Mouse (Mus musculus) heart, embryonic 15.5 days (tissue): ENCODE results near the gene Add1. TPM values are rescaled to one million over a fixed set of nuclear protein-coding genes. Genes with fewer than 3 reads are reported as not detected.

Source experiments
- ATAC-seq: fragments of 200-750 bp; cut with Nextera tagmentation; replicated peaks from 2 replicates; pipeline ENCODE4 v1.8.0; 2017; ENCODE audit warnings: low read depth, moderate TSS enrichment; ENCODE audit not compliant: insufficient number of reproducible peaks, insufficient read depth, low FRiP score
- H3K27ac ChIP-seq: fragments of 300-500 bp; sonication (generic); 2 replicates; pipeline ENCODE4 v1.5.1; 2015; ENCODE audit warnings: mild to moderate bottlenecking, inconsistent platforms
- H3K27me3 ChIP-seq: fragments of 300-500 bp; sonication (generic); 2 replicates; pipeline ENCODE4 v1.6.1; 2015; ENCODE audit warnings: inconsistent platforms
- H3K36me3 ChIP-seq: fragments of 300-500 bp; sonication (generic); 2 replicates; pipeline ENCODE4 v1.6.1; 2015; ENCODE audit warnings: mild to moderate bottlenecking, inconsistent platforms
- H3K4me1 ChIP-seq: fragments of 300-500 bp; sonication (generic); replicated peaks from 2 replicates; pipeline ENCODE4 v1.6.1; 2015; ENCODE audit warnings: inconsistent platforms
- H3K4me2 ChIP-seq: fragments of 300-500 bp; sonication (generic); 2 replicates; pipeline ENCODE4 v1.6.1; 2015; ENCODE audit warnings: inconsistent platforms, mild to moderate bottlenecking, moderate library complexity
- H3K4me3 ChIP-seq: fragments of 300-500 bp; sonication (generic); 2 replicates; pipeline ENCODE4 v1.5.1; 2015; ENCODE audit warnings: mild to moderate bottlenecking, inconsistent platforms
- H3K9ac ChIP-seq: fragments of 300-500 bp; sonication (generic); 2 replicates; pipeline ENCODE4 v1.6.1; 2015; ENCODE audit warnings: mild to moderate bottlenecking, inconsistent platforms
- H3K9me3 ChIP-seq: fragments of 300-500 bp; sonication (generic); replicated peaks from 2 replicates; pipeline ENCODE4 v1.6.1; 2016; ENCODE audit warnings: inconsistent platforms
- WGBS: fragments of 180-500 bp; shearing (Covaris S2); methylation state at CpG from one replicate; pipeline ENCODE4 v1.1.7; 2015; ENCODE audit warnings: mixed read lengths; 5-methylcytosine and 5-hydroxymethylcytosine counted together
- polyA plus RNA-seq: library from polyadenylated mRNA; unstranded; fragments of >200 nt; fragmentation: Nextera tagmentation; extraction: Ambion mirVana; gene quantifications from 2 replicates; pipeline ENCODE4 v1.2.1, GENCODE M21; 2015

Add1 gene
- polyA plus RNA-seq, 1 experiment from 2014 or later: 133 TPM

GRCm38 (mm10) chr5:34534776-34535581 is 38.5 kb upstream of the Add1 start:
- Histone ChIP-seq H3K27ac (no peak overlapping the region), H3K27me3 (no peaks in the 10 kb centered on the region), H3K36me3 (no peaks in the 10 kb centered on the region), H3K9ac (no peak overlapping the region), H3K9me3 (no peaks in the 10 kb centered on the region), H3K4me3 (no peak overlapping the region), H3K4me2 (no peak overlapping the region), H3K4me1 (peaks cover 23% of the 10 kb centered on the region)
- WGBS: 73% methylated on average over 5 of the region's 5 CpGs
- no peak for ATAC-seq

- no peak overlapping the region for H3K4me2 ChIP-seq
- no peaks in the 10 kb centered on the region for H3K27me3 ChIP-seq
- ATAC-seq: no peak
- H3K9ac ChIP-seq: no peak overlapping the region
- H3K36me3 ChIP-seq: no peaks in the 10 kb centered on the region
- peaks cover 20% of the 10 kb centered on the region for H3K4me1 ChIP-seq
- no peak overlapping the region for H3K4me3 ChIP-seq
- no peaks in the 10 kb centered on the region for H3K9me3 ChIP-seq
- no peak overlapping the region for H3K27ac ChIP-seq
- WGBS: 84% methylated on average over 7 of the region's 7 CpGs
Measured at GRCm38 (mm10) chr5:34535831-34536230, 37.6 kb upstream of the Add1 start.

- no peak for ATAC-seq
- H3K4me1 ChIP-seq: peaks cover 18% of the 10 kb centered on the region
- no peak overlapping the region for H3K4me2 ChIP-seq
- H3K9ac ChIP-seq: no peak overlapping the region
- H3K36me3 ChIP-seq: no peaks in the 10 kb centered on the region
- H3K9me3 ChIP-seq: no peaks in the 10 kb centered on the region
- H3K27me3 ChIP-seq: no peaks in the 10 kb centered on the region
- no peak overlapping the region for H3K4me3 ChIP-seq
- no peak overlapping the region for H3K27ac ChIP-seq
- WGBS: 62% methylated on average over 7 of the region's 7 CpGs
Measured at GRCm38 (mm10) chr5:34538079-34538478, 35.4 kb upstream of the Add1 start.

- Histone ChIP-seq H3K9me3 (no peaks in the 10 kb centered on the region), H3K27me3 (no peaks in the 10 kb centered on the region), H3K9ac (no peak overlapping the region), H3K4me2 (no peak overlapping the region), H3K27ac (no peak overlapping the region), H3K36me3 (no peaks in the 10 kb centered on the region), H3K4me3 (no peak overlapping the region), H3K4me1 (peaks cover 19% of the 10 kb centered on the region)
- 31% methylated on average over 5 of the region's 5 CpGs for WGBS
- ATAC-seq: no peak
Measured at GRCm38 (mm10) chr5:34538527-34538926, 34.9 kb upstream of the Add1 start.

- Histone ChIP-seq H3K27me3 (no peaks in the 10 kb centered on the region), H3K27ac (no peak overlapping the region), H3K36me3 (no peaks in the 10 kb centered on the region), H3K4me3 (no peak overlapping the region), H3K4me1 (peaks cover 13% of the 10 kb centered on the region), H3K4me2 (no peak overlapping the region), H3K9ac (no peak overlapping the region), H3K9me3 (no peaks in the 10 kb centered on the region)
- 82% methylated on average over 2 of the region's 2 CpGs for WGBS
- no peak for ATAC-seq
Measured at GRCm38 (mm10) chr5:34539121-34539520, 34.3 kb upstream of the Add1 start.

- no peaks in the 10 kb centered on the region for H3K27me3 ChIP-seq
- H3K36me3 ChIP-seq: no peaks in the 10 kb centered on the region
- H3K9me3 ChIP-seq: no peaks in the 10 kb centered on the region
- no peak overlapping the region for H3K4me2 ChIP-seq
- 67% methylated on average over 1 of the region's 1 CpGs for WGBS
- peaks cover 12% of the 10 kb centered on the region for H3K4me1 ChIP-seq
- H3K9ac ChIP-seq: no peak overlapping the region
- H3K4me3 ChIP-seq: no peak overlapping the region
- H3K27ac ChIP-seq: no peak overlapping the region
- no peak for ATAC-seq
Measured at GRCm38 (mm10) chr5:34542166-34542565, 31.3 kb upstream of the Add1 start.

GRCm38 (mm10) chr5:34543114-34543513 is 30.4 kb upstream of the Add1 start:
- peak overlapping the region; percentile 5; the same call in 1 of the 2 replicates for H3K4me3 ChIP-seq
- no peaks in the 10 kb centered on the region for H3K27me3 ChIP-seq
- H3K4me1 ChIP-seq: peaks cover 8% of the 10 kb centered on the region
- no peak overlapping the region for H3K27ac ChIP-seq
- no peaks in the 10 kb centered on the region for H3K9me3 ChIP-seq
- 39% methylated on average over 4 of the region's 4 CpGs for WGBS
- H3K4me2 ChIP-seq: no peak overlapping the region
- ATAC-seq: no peak
- H3K36me3 ChIP-seq: no peaks in the 10 kb centered on the region
- no peak overlapping the region for H3K9ac ChIP-seq

GRCm38 (mm10) chr5:34547410-34547809 is 26.1 kb upstream of the Add1 start:
- Histone ChIP-seq H3K9me3 (no peaks in the 10 kb centered on the region), H3K36me3 (peaks cover 5% of the 10 kb centered on the region; the same call in 1 of the 2 replicates), H3K27ac (no peak overlapping the region), H3K27me3 (no peaks in the 10 kb centered on the region), H3K4me3 (no peak overlapping the region), H3K4me1 (peaks cover 19% of the 10 kb centered on the region), H3K4me2 (no peak overlapping the region), H3K9ac (no peak overlapping the region)
- no peak for ATAC-seq

- 27% methylated on average over 8 of the region's 8 CpGs for WGBS
- Histone ChIP-seq H3K27ac (no peak overlapping the region), H3K4me3 (peak overlapping the region; percentile 80), H3K9me3 (no peaks in the 10 kb centered on the region), H3K27me3 (no peaks in the 10 kb centered on the region), H3K4me1 (peaks cover 15% of the 10 kb centered on the region), H3K36me3 (peaks cover 9% of the 10 kb centered on the region; the same call in 1 of the 2 replicates), H3K4me2 (peak overlapping the region; percentile 83), H3K9ac (peak overlapping the region; percentile 90)
- peak; percentile 14; the same call in 1 of the 2 replicates for ATAC-seq
Measured at GRCm38 (mm10) chr5:34549135-34549482, 24.4 kb upstream of the Add1 start.

- no peaks in the 10 kb centered on the region for H3K27me3 ChIP-seq
- WGBS: 2% methylated on average over 49 of the region's 49 CpGs
- peak overlapping the region; percentile 80 for H3K4me3 ChIP-seq
- peaks cover 9% of the 10 kb centered on the region; the same call in 1 of the 2 replicates for H3K36me3 ChIP-seq
- H3K27ac ChIP-seq: peak overlapping the region; percentile 38
- H3K4me2 ChIP-seq: peak overlapping the region; percentile 83
- H3K9ac ChIP-seq: peak overlapping the region; percentile 90
- peak; percentile 79 for ATAC-seq
- H3K4me1 ChIP-seq: peaks cover 15% of the 10 kb centered on the region
- no peaks in the 10 kb centered on the region for H3K9me3 ChIP-seq
Measured at GRCm38 (mm10) chr5:34549483-34550221, 23.8 kb upstream of the Add1 start.

GRCm38 (mm10) chr5:34550251-34550650 is 23.2 kb upstream of the Add1 start:
- peak overlapping the region; percentile 83 for H3K4me2 ChIP-seq
- H3K9me3 ChIP-seq: no peaks in the 10 kb centered on the region
- H3K36me3 ChIP-seq: peaks cover 10% of the 10 kb centered on the region; the same call in 1 of the 2 replicates
- peaks cover 15% of the 10 kb centered on the region for H3K4me1 ChIP-seq
- no peak overlapping the region for H3K27ac ChIP-seq
- no peaks in the 10 kb centered on the region for H3K27me3 ChIP-seq
- no peak for ATAC-seq
- H3K4me3 ChIP-seq: peak overlapping the region; percentile 80
- no peak overlapping the region for H3K9ac ChIP-seq
- 41% methylated on average over 6 of the region's 6 CpGs for WGBS
